Mouse (Mus musculus) neutrophil, adult 5-6 weeks (primary cell): Measurements from ENCODE around the gene Pgm1. TPM values are rescaled to one million over a fixed set of nuclear protein-coding genes. Genes with fewer than 3 reads are reported as not detected.

Experiments
- ATAC-seq: fragments of 151-379, 151-347 bp; 2 replicates; pipeline ENCODE4 v1.8.0; 2017; ENCODE audit warnings: mild to moderate bottlenecking, moderate TSS enrichment; ENCODE audit not compliant: insufficient number of reproducible peaks, poor library complexity, low FRiP score, severe bottlenecking; ENCODE audit errors: extremely low read depth
- total RNA-seq: library from RNA; stranded (forward); fragments of 200-1000 nt; gene quantifications from 2 replicates; pipeline ENCODE4 v1.2.3, GENCODE M21; 2017

The Pgm1 gene
- total RNA-seq, result 14.1 and 14.2 TPM in 2 replicates

- ATAC-seq, result peak; percentile 74
Measured at GRCm38 (mm10) chr4:99929149-99929612, at the start of gene Pgm1. Pgm1 (plus strand) TSS chr4:99929414.

DNA sequence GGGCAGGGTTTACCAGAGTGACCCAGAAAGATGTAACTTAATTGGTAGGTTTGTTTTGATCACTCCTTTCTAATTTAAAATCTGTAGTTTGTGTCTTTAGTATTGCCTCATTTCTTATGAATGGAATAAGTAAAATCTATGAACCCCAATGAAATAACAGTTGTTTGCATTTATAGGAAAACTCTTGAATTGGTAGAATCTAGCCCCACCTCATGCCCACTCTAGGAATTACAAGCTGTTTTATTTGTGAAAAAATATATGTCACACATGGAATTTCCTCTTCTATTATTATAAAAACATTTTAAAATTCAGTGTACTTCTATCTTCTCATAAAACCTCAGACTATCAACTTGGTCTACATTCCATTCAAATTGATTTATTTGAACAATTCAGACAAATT lies 47.3 kb upstream of the Pgm1 start:
- ATAC-seq, result no peak

- no peak for ATAC-seq
Measured at GRCm38 (mm10) chr4:99882405-99882804, 46.8 kb upstream of the Pgm1 start.

- no peak for ATAC-seq
Measured at GRCm38 (mm10) chr4:99913894-99914451, 15.2 kb upstream of the Pgm1 start.

- no peak for ATAC-seq
Measured at GRCm38 (mm10) chr4:99926380-99926779, 2.8 kb upstream of the Pgm1 start.

- ATAC-seq, result no peak
Measured at GRCm38 (mm10) chr4:99928521-99928920, 693 bp upstream of the Pgm1 start.

- ATAC-seq, result peak; percentile 49
Measured at GRCm38 (mm10) chr4:99929613-99930517, 651 bp downstream of the Pgm1 start, which contains the start of gene Itgb3bp. Itgb3bp (minus strand) TSS chr4:99929813.

DNA sequence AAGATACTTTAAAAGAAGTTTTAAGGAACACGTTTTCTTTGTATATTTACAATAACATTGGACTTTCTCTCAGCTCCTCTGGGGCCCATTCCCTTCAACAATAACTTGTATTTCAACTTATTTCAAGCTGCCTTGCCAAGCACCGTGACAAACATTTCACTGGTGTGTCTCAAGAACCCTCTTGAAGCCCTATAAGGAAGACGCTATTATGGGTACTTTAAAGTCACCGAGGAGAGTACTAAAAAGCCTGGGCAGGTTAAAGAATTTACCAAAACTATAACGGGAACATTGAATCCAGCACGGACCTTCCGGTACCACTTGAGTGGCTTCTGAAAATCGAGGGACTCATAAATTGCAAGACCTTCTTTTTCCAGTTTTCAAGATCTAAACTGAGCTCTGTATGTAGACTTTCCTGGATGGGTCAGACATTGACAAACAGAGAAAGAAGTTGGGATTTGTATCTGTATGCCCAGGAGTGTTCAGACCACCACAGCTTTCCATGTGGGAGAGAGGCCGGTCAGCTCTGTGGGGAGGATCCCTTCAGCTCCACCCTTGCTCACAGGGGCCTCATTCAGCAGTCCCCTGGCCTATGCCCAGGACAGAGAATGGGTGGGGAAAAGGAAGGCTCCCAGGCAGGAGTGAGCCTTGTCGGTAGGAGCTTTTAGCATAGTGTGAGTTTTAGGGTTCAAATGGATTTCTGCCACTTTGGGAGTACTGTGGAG lies 1.5 kb downstream of the Pgm1 start:
- no peak for ATAC-seq

DNA sequence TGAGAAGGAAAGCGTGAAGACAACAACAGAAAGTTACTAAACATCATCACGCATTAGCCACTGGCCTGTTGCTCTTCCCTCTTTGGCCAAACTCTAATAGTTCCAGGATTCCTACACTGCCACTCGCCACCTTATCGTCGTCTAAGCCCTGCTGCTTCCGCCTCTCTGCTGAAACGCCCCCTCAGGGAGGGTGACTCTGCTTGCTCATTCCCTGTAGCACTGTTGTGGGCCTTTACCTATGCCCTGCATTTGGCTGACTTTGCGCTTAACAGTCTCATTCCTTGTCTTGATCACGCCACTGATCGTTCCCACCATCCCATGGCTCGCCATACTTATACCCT lies 2.0 kb downstream of the Pgm1 start:
- ATAC-seq, result no peak

- no peak for ATAC-seq
Measured at GRCm38 (mm10) chr4:99931807-99932206, 2.6 kb downstream of the Pgm1 start.

GRCm38 (mm10) chr4:99934859-99935258 lies 5.6 kb downstream of the Pgm1 start:
- ATAC-seq, result no peak

GRCm38 (mm10) chr4:99936278-99936677 lies 7.1 kb downstream of the Pgm1 start:
- no peak for ATAC-seq

DNA sequence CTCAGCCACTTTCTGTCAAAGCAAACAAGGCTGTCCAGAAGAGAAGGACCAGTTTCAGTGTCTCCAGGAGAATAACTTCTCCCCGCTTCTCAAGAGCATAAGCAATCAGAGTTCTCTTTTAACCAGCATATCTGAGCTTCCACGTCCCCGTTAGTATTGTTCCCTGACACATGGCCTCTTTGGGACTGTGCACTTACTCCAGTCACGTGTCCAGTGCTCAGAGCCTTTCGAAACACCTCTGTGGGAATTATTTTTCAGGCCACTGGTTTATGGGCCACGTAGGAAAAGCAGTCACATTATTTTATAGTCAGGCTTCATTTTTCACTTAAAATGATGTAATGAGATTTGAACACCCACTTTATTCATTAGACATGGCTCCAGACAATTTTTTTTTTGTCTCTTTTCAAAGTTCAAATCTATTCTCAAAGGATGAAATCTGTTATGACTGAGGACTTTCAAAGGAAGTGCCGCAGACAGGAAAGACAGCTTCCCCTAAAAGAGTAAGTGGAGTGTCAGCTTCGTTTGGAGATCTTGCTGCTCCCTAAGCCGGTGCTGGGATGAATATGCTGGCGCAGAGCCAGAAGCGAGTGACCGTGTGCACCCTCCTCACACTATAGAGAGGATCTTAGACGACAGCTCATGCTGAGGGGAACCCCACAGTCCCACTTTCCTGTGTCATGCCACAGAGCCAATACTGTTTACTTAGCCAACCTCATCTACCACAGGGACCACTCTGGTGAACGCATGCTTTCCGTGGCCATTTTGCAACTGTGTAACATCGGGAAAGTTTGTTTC lies 10.7 kb downstream of the Pgm1 start:
- ATAC-seq, result no peak

DNA sequence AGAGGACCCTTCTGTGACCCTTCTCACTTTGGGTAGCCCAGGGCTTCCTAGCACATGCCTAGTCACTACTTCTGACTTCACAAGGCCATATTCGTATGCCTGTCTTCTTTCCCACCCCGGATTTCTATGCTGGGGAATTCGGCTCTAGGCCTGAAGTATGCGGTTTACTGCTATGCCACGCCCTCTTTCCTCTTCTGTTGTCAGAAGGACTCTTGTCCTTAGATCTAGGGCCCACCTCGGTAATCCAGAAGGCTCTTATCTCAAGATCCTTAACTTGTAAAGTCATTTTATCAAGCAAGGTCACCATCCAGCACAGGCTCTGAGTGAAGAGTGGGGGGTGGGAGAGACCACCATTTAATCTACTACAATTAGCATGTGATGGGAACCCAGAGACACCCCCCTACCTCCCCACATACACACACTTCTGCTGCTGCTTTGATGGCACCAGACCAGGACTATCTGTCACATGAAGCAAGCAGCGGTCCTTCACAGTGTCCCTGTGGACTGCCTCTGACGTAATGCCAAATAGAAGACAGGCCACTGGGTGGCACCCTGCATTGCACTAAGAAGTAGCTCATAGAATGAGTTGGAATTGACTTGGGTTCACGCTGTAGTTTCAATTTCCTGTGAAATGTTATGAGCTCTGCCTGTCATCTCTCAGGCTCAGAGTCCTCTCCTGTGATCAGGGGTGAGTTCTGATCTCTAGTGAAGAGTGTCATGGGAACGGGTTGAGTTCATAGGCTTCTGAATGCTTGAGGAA lies 12.6 kb downstream of the Pgm1 start:
- no peak for ATAC-seq

- no peak for ATAC-seq
Measured at GRCm38 (mm10) chr4:99944606-99945005, 15.4 kb downstream of the Pgm1 start.

GRCm38 (mm10) chr4:99945011-99945410 lies 15.8 kb downstream of the Pgm1 start:
- ATAC-seq, result no peak

DNA sequence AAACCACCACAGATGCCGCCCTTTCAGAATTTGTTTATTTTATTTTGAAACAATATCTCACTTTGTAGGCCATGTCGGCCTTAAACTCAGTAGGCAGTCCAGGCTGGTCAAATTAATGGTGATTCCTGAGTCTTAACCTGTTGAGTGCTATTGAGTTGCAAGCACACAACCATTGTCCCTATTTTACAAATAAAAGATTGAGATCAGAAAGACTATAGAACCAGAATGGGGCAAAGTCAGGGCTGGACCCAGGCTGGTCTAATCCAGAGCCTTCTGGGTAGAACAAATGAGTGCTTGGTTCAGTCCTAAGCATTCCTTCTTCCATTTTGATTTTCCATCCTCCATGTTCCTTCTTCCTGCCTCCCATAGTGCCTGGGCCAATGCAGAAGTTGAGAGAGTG lies 17.3 kb downstream of the Pgm1 start:
- ATAC-seq, result no peak

GRCm38 (mm10) chr4:99947192-99947591 lies 18.0 kb downstream of the Pgm1 start:
- no peak for ATAC-seq
